Mouse (Mus musculus) stomach, embryonic 16.5 days (tissue): ENCODE data around the gene Rab42. TPM values are rescaled to one million over a fixed set of nuclear protein-coding genes. Genes with fewer than 3 reads are reported as not detected.

Experiments
- ATAC-seq: fragments of 200-750 bp; cut with Nextera tagmentation; 2 replicates; pipeline ENCODE4 v1.8.0; 2017; ENCODE audit warnings: moderate number of reproducible peaks, moderate TSS enrichment; ENCODE audit not compliant: insufficient read depth, low FRiP score
- H3K27ac ChIP-seq: fragments of 300-500 bp; sonication (generic); 2 replicates; pipeline ENCODE4 v1.5.1; 2014; ENCODE audit warnings: low read length
- H3K27me3 ChIP-seq: fragments of 300-500 bp; sonication (generic); 2 replicates; pipeline ENCODE4 v1.6.1; 2014; ENCODE audit warnings: low read length, control low read depth, mixed read lengths; ENCODE audit not compliant: control insufficient read depth, insufficient read depth
- H3K36me3 ChIP-seq: fragments of 300-500 bp; sonication (generic); 2 replicates; pipeline ENCODE4 v1.6.1; 2014; ENCODE audit warnings: low read length; ENCODE audit not compliant: control insufficient read depth, insufficient read depth
- H3K4me1 ChIP-seq: fragments of 300-500 bp; sonication (generic); 2 replicates; pipeline ENCODE4 v1.6.1; 2014; ENCODE audit warnings: low read length, control low read depth, mixed read lengths; ENCODE audit not compliant: control insufficient read depth, insufficient read depth
- H3K4me2 ChIP-seq: fragments of 300-500 bp; sonication (generic); 2 replicates; pipeline ENCODE4 v1.6.1; 2014; ENCODE audit warnings: low read depth, low read length, mixed read lengths
- H3K4me3 ChIP-seq: fragments of 300-500 bp; sonication (generic); replicated peaks from 2 replicates; pipeline ENCODE4 v1.5.1; 2014; ENCODE audit warnings: mild to moderate bottlenecking, low read length
- H3K9ac ChIP-seq: fragments of 300-500 bp; sonication (generic); 2 replicates; pipeline ENCODE4 v1.6.1; 2014; ENCODE audit warnings: low read length
- H3K9me3 ChIP-seq: fragments of 300-500 bp; sonication (generic); replicated peaks from 2 replicates; pipeline ENCODE4 v1.6.1; 2016; ENCODE audit warnings: low read length, control low read depth; ENCODE audit not compliant: control insufficient read depth
- WGBS: fragments of 180-500 bp; shearing (Covaris S2); extraction: QIAGEN DNeasy Blood & Tissue Kit; methylation state at CpG from one replicate; pipeline ENCODE4 v1.1.7; 2014; 5-methylcytosine and 5-hydroxymethylcytosine counted together
- polyA plus RNA-seq: library from polyadenylated mRNA; unstranded; fragments of >200 nt; fragmentation: Nextera tagmentation; extraction: Ambion mirVana; gene quantifications from 2 replicates; pipeline ENCODE4 v1.2.1, GENCODE M21; 2015

Gene Rab42
- polyA plus RNA-seq, 1 experiment from 2014 or later = 1.5 TPM

GRCm38 (mm10) chr4:132328391-132328982 is 25.3 kb upstream of the Rab42 start:
- peak overlapping the region; percentile 88 for H3K4me3 ChIP-seq
- WGBS = 44% methylated on average over 14 of the region's 14 CpGs
- ATAC-seq = no peak
- H3K9me3 ChIP-seq = no peaks in the 10 kb centered on the region
- H3K36me3 ChIP-seq = peaks cover 18% of the 10 kb centered on the region; the same call in 1 of the 2 replicates
- peaks cover 12% of the 10 kb centered on the region for H3K4me1 ChIP-seq
- H3K9ac ChIP-seq = peak overlapping the region; percentile 97
- no peaks in the 10 kb centered on the region for H3K27me3 ChIP-seq
- H3K27ac ChIP-seq = peak overlapping the region; percentile 94
- H3K4me2 ChIP-seq = peak overlapping the region; percentile 70

GRCm38 (mm10) chr4:132326481-132326880 is 23.3 kb upstream of the Rab42 start:
- ATAC-seq = no peak
- WGBS = 70% methylated on average over 5 of the region's 5 CpGs
- Histone ChIP-seq H3K36me3 (peaks cover 3% of the 10 kb centered on the region; the same call in 1 of the 2 replicates), H3K9me3 (no peaks in the 10 kb centered on the region), H3K4me2 (no peak overlapping the region), H3K9ac (no peak overlapping the region), H3K27me3 (no peaks in the 10 kb centered on the region), H3K27ac (no peak overlapping the region), H3K4me1 (peaks cover 12% of the 10 kb centered on the region), H3K4me3 (no peak overlapping the region)

GRCm38 (mm10) chr4:132315711-132316110 is 12.5 kb upstream of the Rab42 start:
- no peak overlapping the region for H3K27ac ChIP-seq
- ATAC-seq = no peak
- 85% methylated on average over 8 of the region's 8 CpGs for whole genome bisulfite sequencing

GRCm38 (mm10) chr4:132312627-132313026 is 9.4 kb upstream of the Rab42 start:
- peaks cover 11% of the 10 kb centered on the region for H3K4me1 ChIP-seq
- no peak for ATAC-seq
- H3K27me3 ChIP-seq = no peaks in the 10 kb centered on the region
- no peak overlapping the region for H3K27ac ChIP-seq
- H3K4me3 ChIP-seq = no peak overlapping the region
- H3K4me2 ChIP-seq = no peak overlapping the region
- H3K9ac ChIP-seq = no peak overlapping the region
- no peaks in the 10 kb centered on the region for H3K9me3 ChIP-seq
- 82% methylated on average over 5 of the region's 5 CpGs for WGBS
- H3K36me3 ChIP-seq = peaks cover 35% of the 10 kb centered on the region

More at GRCm38 (mm10) chr4:132315711-132316110, 12.5 kb upstream of the Rab42 start:
- no peaks in the 10 kb centered on the region for H3K9me3 ChIP-seq
- H3K4me2 ChIP-seq = no peak overlapping the region
- peaks cover 27% of the 10 kb centered on the region for H3K36me3 ChIP-seq
- H3K27me3 ChIP-seq = no peaks in the 10 kb centered on the region
- no peak overlapping the region for H3K4me3 ChIP-seq
- no peak overlapping the region for H3K9ac ChIP-seq
- no peaks in the 10 kb centered on the region for H3K4me1 ChIP-seq

- ATAC-seq = no peak
- H3K4me2 ChIP-seq = no peak overlapping the region
- no peaks in the 10 kb centered on the region for H3K9me3 ChIP-seq
- H3K4me3 ChIP-seq = no peak overlapping the region
- H3K4me1 ChIP-seq = peaks cover 11% of the 10 kb centered on the region
- peaks cover 31% of the 10 kb centered on the region for H3K36me3 ChIP-seq
- WGBS = 41% methylated on average over 3 of the region's 3 CpGs
- no peaks in the 10 kb centered on the region for H3K27me3 ChIP-seq
- no peak overlapping the region for H3K27ac ChIP-seq
- no peak overlapping the region for H3K9ac ChIP-seq
Observed at GRCm38 (mm10) chr4:132311801-132312200, 8.6 kb upstream of the Rab42 start.

GRCm38 (mm10) chr4:132311209-132311608 is 8.0 kb upstream of the Rab42 start:
- WGBS = 53% methylated on average over 1 of the region's 1 CpGs
- H3K36me3 ChIP-seq = peaks cover 28% of the 10 kb centered on the region
- H3K27me3 ChIP-seq = no peaks in the 10 kb centered on the region
- H3K4me3 ChIP-seq = no peak overlapping the region
- no peak for ATAC-seq
- H3K9me3 ChIP-seq = no peaks in the 10 kb centered on the region
- no peak overlapping the region for H3K27ac ChIP-seq
- H3K4me1 ChIP-seq = peaks cover 11% of the 10 kb centered on the region
- no peak overlapping the region for H3K4me2 ChIP-seq
- H3K9ac ChIP-seq = no peak overlapping the region

GRCm38 (mm10) chr4:132309849-132310472 is 6.8 kb upstream of the Rab42 start:
- peaks cover 11% of the 10 kb centered on the region for H3K4me1 ChIP-seq
- no peaks in the 10 kb centered on the region for H3K9me3 ChIP-seq
- peak overlapping the region; percentile 60 for H3K4me3 ChIP-seq
- peak overlapping the region; percentile 77 for H3K9ac ChIP-seq
- H3K4me2 ChIP-seq = peak overlapping the region; percentile 95
- H3K36me3 ChIP-seq = peaks cover 28% of the 10 kb centered on the region
- WGBS = 29% methylated on average over 10 of the region's 10 CpGs
- H3K27me3 ChIP-seq = no peaks in the 10 kb centered on the region
- ATAC-seq = peak; percentile 43; the same call in 1 of the 2 replicates
- peak overlapping the region; percentile 73 for H3K27ac ChIP-seq

- H3K27me3 ChIP-seq = no peaks in the 10 kb centered on the region
- no peaks in the 10 kb centered on the region for H3K9me3 ChIP-seq
- peaks cover 11% of the 10 kb centered on the region for H3K4me1 ChIP-seq
- H3K4me3 ChIP-seq = peak overlapping the region; percentile 60
- ATAC-seq = no peak
- peak overlapping the region; percentile 95 for H3K4me2 ChIP-seq
- H3K27ac ChIP-seq = peak overlapping the region; percentile 73
- H3K36me3 ChIP-seq = peaks cover 28% of the 10 kb centered on the region
- WGBS = under 1% methylated on average over 15 of the region's 15 CpGs
- peak overlapping the region; percentile 77 for H3K9ac ChIP-seq
Observed at GRCm38 (mm10) chr4:132309140-132309848, 6.1 kb upstream of the Rab42 start.
